Mouse (Mus musculus) cerebellum, postnatal 36 days (tissue): ENCODE measurements around the gene Duxbl3.
"Not testable (repeated sequence)": the region's sequence is repeated elsewhere in the genome, so short reads cannot be mapped to it uniquely, and the experiment has no call there.

Experiments used
- DNase-seq, 2 experiments: peaks; one replicate each; pipeline ENCODE4 v3.0.0; 2021 to 2022; ENCODE audit warnings: mixed read lengths in 2 of 2

Duxbl3 gene

DNA sequence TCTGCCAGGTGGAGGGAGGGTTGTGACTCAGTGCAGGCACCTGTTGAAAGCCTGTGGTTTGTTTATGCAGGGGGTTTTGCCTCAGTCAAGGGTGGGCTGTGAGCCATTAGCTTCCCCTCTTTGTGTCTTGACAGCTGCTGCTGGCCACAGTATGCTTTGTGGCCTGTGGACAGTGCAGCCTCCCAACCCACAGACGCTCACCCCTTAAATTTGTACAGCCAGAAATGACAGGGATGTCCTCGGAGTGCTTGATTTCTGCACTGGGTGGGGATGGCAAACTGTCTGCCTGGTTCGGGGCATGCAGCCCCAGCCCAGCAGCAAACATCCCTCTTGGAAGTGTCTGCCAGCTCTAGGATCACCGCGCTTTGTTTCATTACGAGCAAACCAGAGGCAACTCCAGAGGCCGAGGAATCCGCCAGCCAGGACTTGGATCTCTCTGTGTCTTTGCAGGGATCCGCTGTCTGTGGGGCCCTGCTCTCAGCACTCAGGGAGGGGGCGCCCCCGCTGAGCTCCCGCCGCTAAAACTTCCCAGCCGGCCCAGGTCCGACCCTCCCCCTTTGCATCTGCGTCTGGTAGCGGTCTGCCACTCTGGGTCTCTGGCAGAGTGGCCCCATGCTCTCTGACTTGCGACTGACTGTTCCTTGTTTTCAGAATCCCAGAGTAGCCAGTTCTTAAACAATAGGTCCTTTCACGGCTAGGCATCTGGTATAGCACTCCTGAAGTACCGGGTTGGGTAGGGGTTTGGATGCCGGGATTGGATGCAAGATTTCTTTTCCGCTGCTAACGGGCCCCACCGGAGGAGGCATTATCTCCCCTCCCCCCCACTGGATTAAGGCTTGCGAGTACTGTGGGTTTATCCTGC lies at the start of gene Duxbl3:
TSS of gene Duxbl3 (plus strand) at position 207 of the 862 bp plus-strand sequence.
- DNase-seq = not testable (repeated sequence)

DNA sequence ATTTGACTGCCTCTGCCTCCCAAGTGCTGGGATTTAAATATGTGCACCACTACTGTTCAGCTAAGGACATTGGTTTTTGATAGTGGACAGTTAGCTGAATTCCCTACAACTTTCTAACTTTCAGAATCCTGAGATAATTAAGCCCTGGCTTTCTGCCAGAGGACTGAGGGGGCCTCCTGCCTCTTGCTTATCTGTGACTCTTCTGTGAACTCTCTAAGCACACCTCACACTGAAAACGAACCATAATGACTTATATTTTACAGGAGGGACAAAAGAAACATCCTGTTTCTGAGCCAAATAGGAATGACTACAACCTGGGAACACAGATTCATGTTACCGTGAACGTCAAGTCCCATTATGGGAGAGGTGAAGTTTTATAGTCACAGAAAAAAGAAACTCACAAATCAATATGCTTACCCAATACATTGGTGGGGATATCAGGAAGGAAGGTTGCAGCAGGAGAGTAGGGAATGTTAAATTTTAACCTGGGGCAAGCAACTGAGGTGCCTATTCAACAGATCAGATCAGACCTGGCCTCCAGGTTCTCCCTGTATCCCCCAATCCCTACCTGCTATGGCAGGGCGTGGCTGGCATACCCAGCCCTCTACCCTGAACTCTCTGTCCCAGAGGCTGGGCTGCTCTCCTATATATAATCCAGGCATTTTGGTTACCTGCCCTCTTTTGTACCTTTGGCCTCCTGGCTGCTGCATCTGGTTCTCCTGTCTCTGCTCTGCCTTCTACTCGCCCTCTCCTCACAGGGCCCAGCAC lies 41.3 kb upstream of the Duxbl3 start:
- DNase-seq = not testable (repeated sequence)

GRCm38 (mm10) chr14:26237183-26237582 lies 20.6 kb upstream of the Duxbl3 start:
- DNase-seq = not testable (repeated sequence)

DNA sequence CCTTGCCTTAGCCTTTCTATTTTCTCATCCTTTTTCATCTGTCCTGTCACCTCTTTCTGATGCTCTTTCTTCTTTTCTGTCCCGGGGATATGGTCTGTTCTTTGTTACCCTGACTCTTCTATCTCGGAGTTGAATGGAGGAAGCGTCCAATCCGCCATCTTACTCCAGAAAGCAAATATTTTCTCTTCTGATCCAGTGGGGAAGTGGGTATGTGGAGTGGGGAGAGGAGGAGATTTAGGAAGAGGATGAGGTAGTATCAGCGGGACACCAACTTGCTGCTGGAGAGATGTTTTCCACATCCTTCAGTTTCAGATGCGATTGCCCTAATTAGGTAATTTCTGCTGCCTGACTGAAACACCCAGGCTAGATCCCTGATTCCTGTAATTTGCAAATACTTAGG lies 967 bp downstream of the Duxbl3 start:
- not testable (repeated sequence) for DNase-seq

DNA sequence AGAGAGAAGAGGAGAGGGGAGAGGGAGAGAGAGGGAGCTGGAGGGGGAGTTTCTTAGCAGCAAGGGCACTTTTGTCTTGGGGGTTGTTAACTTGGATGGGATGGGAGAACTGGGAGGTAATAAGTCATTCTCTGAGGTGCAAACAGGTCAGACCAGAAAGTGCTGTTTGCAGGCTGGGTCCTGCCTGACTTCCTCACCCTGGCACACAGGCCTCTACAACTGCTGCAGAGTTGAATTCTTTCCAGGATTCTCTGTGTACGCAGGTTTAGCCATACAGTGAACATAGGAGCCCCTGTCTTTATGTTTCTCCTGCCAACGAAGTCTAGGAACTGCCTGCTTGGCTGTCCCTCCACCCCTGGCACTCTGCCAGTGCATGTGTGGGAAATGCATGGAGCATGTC lies 29.0 kb downstream of the Duxbl3 start:
- DNase-seq = not testable (repeated sequence)

DNA sequence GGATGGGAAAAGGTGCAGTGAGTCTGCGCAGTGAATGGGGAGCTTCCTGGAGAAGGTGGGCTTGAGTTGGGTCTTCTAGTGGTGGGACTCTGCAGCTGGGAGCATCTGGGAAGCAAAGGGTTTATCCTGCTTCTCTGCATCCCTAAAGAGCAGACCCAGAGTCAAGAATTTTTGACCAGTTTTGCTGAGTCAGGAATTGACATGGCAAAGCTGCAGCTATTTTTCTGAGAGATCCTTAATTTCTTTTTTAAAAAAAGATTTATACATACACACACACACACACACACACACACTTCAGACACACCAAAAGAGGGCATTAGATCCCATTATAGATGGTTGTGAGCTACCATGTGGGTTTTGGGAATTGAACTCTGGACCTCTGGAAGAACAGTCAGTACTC lies 36.1 kb downstream of the Duxbl3 start:
- no peak for DNase-seq

DNA sequence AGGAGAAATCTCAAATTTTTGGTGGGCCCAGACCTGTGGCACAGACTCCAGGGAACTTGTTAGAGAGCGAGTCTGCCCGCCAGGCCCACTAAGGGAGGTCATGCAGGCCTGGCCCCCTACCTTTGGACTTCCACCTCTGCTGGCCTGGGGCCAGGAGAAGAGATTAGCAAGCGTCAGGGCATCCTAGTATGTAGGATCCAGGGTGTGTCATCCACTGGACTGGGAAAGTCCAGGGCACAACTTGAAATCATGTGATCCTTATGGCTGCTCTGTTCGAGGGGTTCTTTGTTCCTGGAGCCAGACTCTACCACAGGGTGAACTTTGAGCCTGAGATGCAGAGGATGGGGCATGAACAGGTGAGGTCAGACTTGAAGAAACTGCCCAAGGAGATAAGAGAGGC lies 39.3 kb downstream of the Duxbl3 start:
- DNase-seq = no peak

GRCm38 (mm10) chr14:26297484-26297883 lies 39.7 kb downstream of the Duxbl3 start:
- DNase-seq = no peak

- peak in 1 of 2 experiments; percentile 48 for DNase-seq
Measured at GRCm38 (mm10) chr14:26303111-26303510, 45.3 kb downstream of the Duxbl3 start.

- no peak for DNase-seq
Measured at GRCm38 (mm10) chr14:26306032-26306431, 48.3 kb downstream of the Duxbl3 start.

- no peak for DNase-seq
Measured at GRCm38 (mm10) chr14:26308813-26309212, 51.1 kb downstream of the Duxbl3 start.

- no peak for DNase-seq
Measured at GRCm38 (mm10) chr14:26309511-26309910, 51.7 kb downstream of the Duxbl3 start.

DNA sequence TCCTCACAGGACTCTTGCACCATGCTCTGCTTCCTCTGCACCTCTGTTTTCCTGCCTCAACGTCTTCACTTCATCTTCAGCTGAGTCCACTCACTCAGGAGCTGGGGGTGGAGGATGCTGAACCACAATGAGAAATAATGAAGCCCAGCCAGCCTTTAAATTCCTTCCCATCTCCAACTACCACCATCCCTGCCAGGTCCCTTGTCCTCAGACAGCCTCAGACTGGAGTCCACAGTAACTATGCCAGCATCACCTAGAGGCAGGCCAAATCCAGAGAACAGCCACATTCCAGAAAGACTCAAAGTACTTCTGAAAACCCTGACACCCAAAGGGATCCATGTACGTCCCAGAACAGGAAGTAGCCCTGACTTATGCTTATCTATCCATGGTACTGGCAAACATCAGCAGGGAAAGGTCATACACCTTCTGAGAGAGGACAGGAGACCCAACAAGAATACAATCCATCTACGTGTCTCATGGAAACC lies 58.5 kb downstream of the Duxbl3 start:
- DNase-seq = no peak
